Mouse (Mus musculus) lung, postnatal 0 days (tissue): Measurements from ENCODE around the gene Npas2.

Source experiments
- CTCF ChIP-seq: IDR thresholded peaks from 2 replicates; pipeline ENCODE4 v1.5.1; 2016; ENCODE audit warnings: antibody characterized with exemption, mild to moderate bottlenecking
- EP300 ChIP-seq: IDR thresholded peaks from 2 replicates; pipeline ENCODE4 v1.6.1; 2016; ENCODE audit warnings: antibody characterized with exemption, mild to moderate bottlenecking, control low read depth

DNA sequence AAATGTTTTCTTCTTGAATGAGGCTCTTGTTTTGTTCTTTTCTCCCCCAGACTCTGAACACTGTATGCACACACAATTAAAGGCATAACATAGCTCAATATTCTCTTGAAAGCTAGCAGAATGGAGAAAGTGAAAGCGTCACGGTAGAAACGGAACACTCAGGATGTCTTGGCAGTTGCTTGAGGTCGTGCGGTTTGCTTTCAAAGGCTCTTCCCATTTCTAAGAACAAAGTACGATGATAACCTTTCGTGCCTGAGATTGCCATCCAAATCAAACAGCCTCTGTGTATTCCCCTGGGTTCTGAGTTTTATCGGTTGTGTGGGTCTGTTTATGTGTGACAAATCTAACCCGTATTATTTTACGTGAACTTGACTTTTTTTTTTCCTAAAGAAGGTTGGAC is 11.5 kb downstream of the Npas2 start:
- no peak for TF ChIP-seq EP300
- no peak for TF ChIP-seq CTCF
